Mouse (Mus musculus): ENCODE data around the gene Lmo1. TPM values are rescaled to one million over a fixed set of nuclear protein-coding genes. Genes with fewer than 3 reads are reported as not detected.

Gene Lmo1
- total RNA-seq (2023): not detected

GRCm38 (mm10) chr7:109174949-109175669 lies at the start of gene Lmo1:
Gene Lmo1 (minus strand): TSS chr7:109175207.

Other genes with a start within 250 kb of the Lmo1 start
- 0.18 TPM for gene Nlrp10, start 245.0 kb downstream of the Lmo1 start, total RNA-seq (2023)
- gene Eif3f, start 240.8 kb downstream of the Lmo1 start, total RNA-seq (2023): 250 TPM
- gene Tub, start 224.9 kb downstream of the Lmo1 start, total RNA-seq (2023): 1.7 TPM
- not detected for gene Ric3, start 91.9 kb downstream of the Lmo1 start, total RNA-seq (2023)

Measured in CD4-positive naive resting alpha-beta T cell, adult 57 days (primary cell).